Mouse (Mus musculus): Measurements from ENCODE around the gene Myo3b. TPM values are rescaled to one million over a fixed set of nuclear protein-coding genes. Genes with fewer than 3 reads are reported as not detected.
"Not testable (repeated sequence)": the region's sequence is repeated elsewhere in the genome, so short reads cannot be mapped to it uniquely, and the experiment has no call there.

Gene Myo3b
- 0.07 and 0.30 TPM in 2 replicates for polyA plus RNA-seq (2014; fragmentation: Nextera tagmentation; extraction: Ambion mirVana)

GRCm38 (mm10) chr2:70038752-70039151 lies at the start of gene Myo3b:
Myo3b (plus strand) TSS chr2:70039126.
- H3K36me3 ChIP-seq (ENCODE audit: control insufficient read depth, insufficient read depth, low read length) = no peaks in the 10 kb centered on the region
- no peak within 1 kb of the TSS for H3K4me3 ChIP-seq (ENCODE audit: low read depth, low read length)
- no peak for DNase-seq (ENCODE audit: low spot score)
- WGBS = 22% methylated on average over 7 of the region's 7 CpGs
- no peak within 1 kb of the TSS for H3K4me2 ChIP-seq (ENCODE audit: low read length)
- ATAC-seq (replicated peaks; ENCODE audit: low FRiP score, low TSS enrichment, low read depth) = no peak
- H3K4me1 ChIP-seq (replicated peaks; ENCODE audit: control insufficient read depth, insufficient read depth, low read length) = no peaks in the 10 kb centered on the region
- no peak within 1 kb of the TSS for H3K27ac ChIP-seq (ENCODE audit: low read depth)
- H3K9me3 ChIP-seq (ENCODE audit: control insufficient read depth, low read length) = no peaks in the 10 kb centered on the region
- H3K27me3 ChIP-seq (replicated peaks; ENCODE audit: control insufficient read depth, insufficient read depth, low read length) = no peaks in the 10 kb centered on the region
- H3K9ac ChIP-seq (ENCODE audit: low read length) = no peak within 1 kb of the TSS

- H3K4me3 ChIP-seq (ENCODE audit: low read depth, low read length) = no peak overlapping the region
- H3K9me3 ChIP-seq (ENCODE audit: control insufficient read depth, low read length) = no peaks in the 10 kb centered on the region
- no peaks in the 10 kb centered on the region for H3K27me3 ChIP-seq (replicated peaks; ENCODE audit: control insufficient read depth, insufficient read depth, low read length)
- ATAC-seq (replicated peaks; ENCODE audit: low FRiP score, low TSS enrichment, low read depth) (no peak), DNase-seq (ENCODE audit: low spot score) (no peak)
- 92% methylated on average over 6 of the region's 6 CpGs for WGBS
- H3K27ac ChIP-seq (ENCODE audit: low read depth) = no peak overlapping the region
- no peak overlapping the region for H3K9ac ChIP-seq (ENCODE audit: low read length)
- no peaks in the 10 kb centered on the region for H3K4me1 ChIP-seq (replicated peaks; ENCODE audit: control insufficient read depth, insufficient read depth, low read length)
- peaks cover 62% of the 10 kb centered on the region for H3K36me3 ChIP-seq (ENCODE audit: control insufficient read depth, insufficient read depth, low read length)
- no peak overlapping the region for H3K4me2 ChIP-seq (ENCODE audit: low read length)
Observed at GRCm38 (mm10) chr2:69989224-69989623, 49.7 kb upstream of the Myo3b start.

- ATAC-seq (replicated peaks; ENCODE audit: low FRiP score, low TSS enrichment, low read depth) = no peak
- Histone ChIP-seq H3K4me1 (replicated peaks; ENCODE audit: control insufficient read depth, insufficient read depth, low read length) (no peaks in the 10 kb centered on the region), H3K4me3 (ENCODE audit: low read depth, low read length) (no peak overlapping the region), H3K4me2 (ENCODE audit: low read length) (no peak overlapping the region), H3K27ac (ENCODE audit: low read depth) (no peak overlapping the region), H3K27me3 (replicated peaks; ENCODE audit: control insufficient read depth, insufficient read depth, low read length) (no peaks in the 10 kb centered on the region), H3K9me3 (ENCODE audit: control insufficient read depth, low read length) (no peaks in the 10 kb centered on the region), H3K36me3 (ENCODE audit: control insufficient read depth, insufficient read depth, low read length) (peaks cover 61% of the 10 kb centered on the region), H3K9ac (ENCODE audit: low read length) (no peak overlapping the region)
- no peak for DNase-seq (ENCODE audit: low spot score)
- WGBS = 46% methylated on average over 2 of the region's 2 CpGs
Observed at GRCm38 (mm10) chr2:69990647-69991046, 48.3 kb upstream of the Myo3b start.

- not testable (repeated sequence) for ATAC-seq (replicated peaks; ENCODE audit: low FRiP score, low TSS enrichment, low read depth); H3K4me1 ChIP-seq (replicated peaks; ENCODE audit: control insufficient read depth, insufficient read depth, low read length)
- 97% methylated on average over 3 of the region's 3 CpGs for WGBS
Observed at GRCm38 (mm10) chr2:69994082-69994736, 44.7 kb upstream of the Myo3b start.

GRCm38 (mm10) chr2:69994779-69995178 lies 44.1 kb upstream of the Myo3b start:
- Histone ChIP-seq H3K4me3 (ENCODE audit: low read depth, low read length) (no peak overlapping the region), H3K27me3 (replicated peaks; ENCODE audit: control insufficient read depth, insufficient read depth, low read length) (no peaks in the 10 kb centered on the region), H3K36me3 (ENCODE audit: control insufficient read depth, insufficient read depth, low read length) (peaks cover 53% of the 10 kb centered on the region), H3K27ac (ENCODE audit: low read depth) (no peak overlapping the region), H3K9ac (ENCODE audit: low read length) (no peak overlapping the region), H3K9me3 (ENCODE audit: control insufficient read depth, low read length) (no peaks in the 10 kb centered on the region), H3K4me1 (replicated peaks; ENCODE audit: control insufficient read depth, insufficient read depth, low read length) (no peaks in the 10 kb centered on the region), H3K4me2 (ENCODE audit: low read length) (no peak overlapping the region)
- no peak for ATAC-seq (replicated peaks; ENCODE audit: low FRiP score, low TSS enrichment, low read depth)
- WGBS = 60% methylated on average over 2 of the region's 2 CpGs
- no peak for DNase-seq (ENCODE audit: low spot score)

More at GRCm38 (mm10) chr2:69994082-69994736, 44.7 kb upstream of the Myo3b start:
- peaks cover 59% of the 10 kb centered on the region for H3K36me3 ChIP-seq (ENCODE audit: control insufficient read depth, insufficient read depth, low read length)
- H3K4me2 ChIP-seq (ENCODE audit: low read length); H3K4me3 ChIP-seq (ENCODE audit: low read depth, low read length); H3K27me3 ChIP-seq (replicated peaks; ENCODE audit: control insufficient read depth, insufficient read depth, low read length); DNase-seq (ENCODE audit: low spot score); H3K27ac ChIP-seq (ENCODE audit: low read depth); H3K9me3 ChIP-seq (ENCODE audit: control insufficient read depth, low read length); H3K9ac ChIP-seq (ENCODE audit: low read length): not testable (repeated sequence)

- no peak overlapping the region for H3K27ac ChIP-seq (ENCODE audit: low read depth)
- peaks cover 38% of the 10 kb centered on the region for H3K36me3 ChIP-seq (ENCODE audit: control insufficient read depth, insufficient read depth, low read length)
- H3K4me1 ChIP-seq (replicated peaks; ENCODE audit: control insufficient read depth, insufficient read depth, low read length) = no peaks in the 10 kb centered on the region
- H3K9ac ChIP-seq (ENCODE audit: low read length) = no peak overlapping the region
- no peaks in the 10 kb centered on the region for H3K9me3 ChIP-seq (ENCODE audit: control insufficient read depth, low read length)
- no peaks in the 10 kb centered on the region for H3K27me3 ChIP-seq (replicated peaks; ENCODE audit: control insufficient read depth, insufficient read depth, low read length)
- H3K4me3 ChIP-seq (ENCODE audit: low read depth, low read length) = no peak overlapping the region
- DNase-seq (ENCODE audit: low spot score) (no peak), ATAC-seq (replicated peaks; ENCODE audit: low FRiP score, low TSS enrichment, low read depth) (no peak)
- WGBS = 89% methylated on average over 7 of the region's 7 CpGs
- no peak overlapping the region for H3K4me2 ChIP-seq (ENCODE audit: low read length)
Observed at GRCm38 (mm10) chr2:69999097-69999770, 39.7 kb upstream of the Myo3b start.

GRCm38 (mm10) chr2:70000316-70000715 lies 38.6 kb upstream of the Myo3b start:
- no peak for DNase-seq (ENCODE audit: low spot score)
- ATAC-seq (replicated peaks; ENCODE audit: low FRiP score, low TSS enrichment, low read depth) = no peak
- H3K36me3 ChIP-seq (ENCODE audit: control insufficient read depth, insufficient read depth, low read length) = peaks cover 39% of the 10 kb centered on the region
- H3K9ac ChIP-seq (ENCODE audit: low read length) = no peak overlapping the region
- no peaks in the 10 kb centered on the region for H3K27me3 ChIP-seq (replicated peaks; ENCODE audit: control insufficient read depth, insufficient read depth, low read length)
- no peaks in the 10 kb centered on the region for H3K9me3 ChIP-seq (ENCODE audit: control insufficient read depth, low read length)
- no peak overlapping the region for H3K4me3 ChIP-seq (ENCODE audit: low read depth, low read length)
- no peak overlapping the region for H3K4me2 ChIP-seq (ENCODE audit: low read length)
- WGBS = 90% methylated on average over 6 of the region's 6 CpGs
- H3K4me1 ChIP-seq (replicated peaks; ENCODE audit: control insufficient read depth, insufficient read depth, low read length) = no peaks in the 10 kb centered on the region
- H3K27ac ChIP-seq (ENCODE audit: low read depth) = no peak overlapping the region

GRCm38 (mm10) chr2:70006492-70006891 lies 32.4 kb upstream of the Myo3b start:
- Histone ChIP-seq H3K9me3 (ENCODE audit: control insufficient read depth, low read length) (no peaks in the 10 kb centered on the region), H3K4me3 (ENCODE audit: low read depth, low read length) (no peak overlapping the region), H3K4me2 (ENCODE audit: low read length) (no peak overlapping the region), H3K27ac (ENCODE audit: low read depth) (no peak overlapping the region), H3K9ac (ENCODE audit: low read length) (no peak overlapping the region), H3K36me3 (ENCODE audit: control insufficient read depth, insufficient read depth, low read length) (peaks cover 51% of the 10 kb centered on the region), H3K27me3 (replicated peaks; ENCODE audit: control insufficient read depth, insufficient read depth, low read length) (no peaks in the 10 kb centered on the region), H3K4me1 (replicated peaks; ENCODE audit: control insufficient read depth, insufficient read depth, low read length) (no peaks in the 10 kb centered on the region)
- ATAC-seq (replicated peaks; ENCODE audit: low FRiP score, low TSS enrichment, low read depth) = no peak
- 92% methylated on average over 2 of the region's 2 CpGs for WGBS
- no peak for DNase-seq (ENCODE audit: low spot score)

GRCm38 (mm10) chr2:70012941-70013340 lies 26.0 kb upstream of the Myo3b start:
- no peak overlapping the region for H3K27ac ChIP-seq (ENCODE audit: low read depth)
- H3K4me2 ChIP-seq (ENCODE audit: low read length) = no peak overlapping the region
- no peaks in the 10 kb centered on the region for H3K4me1 ChIP-seq (replicated peaks; ENCODE audit: control insufficient read depth, insufficient read depth, low read length)
- peaks cover 64% of the 10 kb centered on the region for H3K36me3 ChIP-seq (ENCODE audit: control insufficient read depth, insufficient read depth, low read length)
- no peaks in the 10 kb centered on the region for H3K9me3 ChIP-seq (ENCODE audit: control insufficient read depth, low read length)
- no peak for DNase-seq (ENCODE audit: low spot score)
- no peak overlapping the region for H3K9ac ChIP-seq (ENCODE audit: low read length)
- H3K27me3 ChIP-seq (replicated peaks; ENCODE audit: control insufficient read depth, insufficient read depth, low read length) = no peaks in the 10 kb centered on the region
- 97% methylated on average over 8 of the region's 8 CpGs for WGBS
- H3K4me3 ChIP-seq (ENCODE audit: low read depth, low read length) = no peak overlapping the region
- no peak for ATAC-seq (replicated peaks; ENCODE audit: low FRiP score, low TSS enrichment, low read depth)
